Mouse (Mus musculus) cerebellum, adult 2 months (tissue): ENCODE results near the gene Ebf1.

Experiments
- CTCF ChIP-seq: fragments of 200-500 bp; IDR thresholded peaks from 2 replicates; pipeline ENCODE4 v1.5.1; 2011; ENCODE audit warnings: low read depth, mild to moderate bottlenecking, control low read depth, low read length, moderate library complexity, borderline replicate concordance; ENCODE audit not compliant: insufficient read depth
- POLR2A ChIP-seq: fragments of 200-500 bp; IDR thresholded peaks from 2 replicates; pipeline ENCODE4 v1.6.1; 2011; ENCODE audit warnings: low read length, control low read depth, borderline replicate concordance; ENCODE audit not compliant: insufficient read depth

- TF ChIP-seq CTCF (no peak), POLR2A (no peak)
These were observed 195.2 kb downstream of the Ebf1 start for GRCm38 (mm10) chr11:44812193-44812746.
